Mouse (Mus musculus) bone marrow macrophage, adult 2 months (primary cell): Measurements from ENCODE around the gene Atp4b. TPM values are rescaled to one million over a fixed set of nuclear protein-coding genes. Genes with fewer than 3 reads are reported as not detected.

Experiments
- H3K27ac ChIP-seq: 2 replicates; pipeline ENCODE4 v1.5.1; 2012; ENCODE audit warnings: low read depth, low read length; ENCODE audit not compliant: insufficient read depth
- H3K4me1 ChIP-seq: 2 replicates; pipeline ENCODE4 v1.6.1; 2012; ENCODE audit warnings: low read length; ENCODE audit not compliant: control insufficient read depth, insufficient read depth
- H3K4me3 ChIP-seq: 2 replicates; pipeline ENCODE4 v1.5.1; 2012; ENCODE audit warnings: mild to moderate bottlenecking, low read length, moderate library complexity; ENCODE audit not compliant: insufficient read depth
- CTCF ChIP-seq: IDR thresholded peaks from 2 replicates; pipeline ENCODE4 v1.5.1; 2012; ENCODE audit warnings: low read depth, mild to moderate bottlenecking, low read length, moderate library complexity
- POLR2A ChIP-seq: IDR thresholded peaks from 2 replicates; pipeline ENCODE4 v1.6.1; 2012; ENCODE audit warnings: mild to moderate bottlenecking, low read depth, low read length, borderline replicate concordance
- polyA plus RNA-seq: library from polyadenylated mRNA; stranded (reverse); fragments of >200 nt; gene quantifications from 2 replicates; pipeline ENCODE4 v1.2.4, GENCODE M21; 2012; ENCODE audit not compliant: missing spikeins, insufficient read depth, insufficient read length

Atp4b gene
- polyA plus RNA-seq, 1 experiment, result not detected

GRCm38 (mm10) chr8:13386366-13386765, 10.3 kb downstream of the Atp4b start:
- no peak for TF ChIP-seq CTCF
- TF ChIP-seq POLR2A, result no peak
- Histone ChIP-seq H3K4me1 (no peaks in the 10 kb centered on the region), H3K4me3 (no peak overlapping the region), H3K27ac (no peak overlapping the region)

- Histone ChIP-seq H3K27ac (no peak overlapping the region), H3K4me1 (no peaks in the 10 kb centered on the region), H3K4me3 (no peak overlapping the region)
- TF ChIP-seq POLR2A, result no peak
- TF ChIP-seq CTCF, result no peak
These were observed 13.6 kb downstream of the Atp4b start for GRCm38 (mm10) chr8:13382999-13383398.

DNA sequence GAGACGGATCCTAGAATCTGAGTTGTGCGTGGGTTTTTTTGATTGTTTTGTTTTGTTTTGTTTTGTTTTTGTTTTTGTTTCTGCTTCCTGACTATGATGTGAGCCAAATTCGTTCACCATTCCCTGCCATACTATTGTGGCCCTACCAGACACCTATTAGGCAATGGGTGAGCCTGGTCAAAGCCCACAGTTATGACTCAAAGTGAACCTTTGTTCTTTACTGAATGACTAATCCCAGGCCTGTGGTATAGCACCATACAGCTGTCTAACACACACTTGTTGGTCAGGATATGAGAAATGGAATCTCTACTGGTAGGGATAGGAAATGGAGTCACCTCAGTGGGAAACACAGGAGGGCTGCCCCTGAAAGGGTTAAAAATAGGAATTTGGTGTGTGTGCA, 14.1 kb downstream of the Atp4b start:
- Histone ChIP-seq H3K4me1 (no peaks in the 10 kb centered on the region), H3K4me3 (no peak overlapping the region), H3K27ac (no peak overlapping the region)
- TF ChIP-seq POLR2A (no peak), CTCF (no peak)

DNA sequence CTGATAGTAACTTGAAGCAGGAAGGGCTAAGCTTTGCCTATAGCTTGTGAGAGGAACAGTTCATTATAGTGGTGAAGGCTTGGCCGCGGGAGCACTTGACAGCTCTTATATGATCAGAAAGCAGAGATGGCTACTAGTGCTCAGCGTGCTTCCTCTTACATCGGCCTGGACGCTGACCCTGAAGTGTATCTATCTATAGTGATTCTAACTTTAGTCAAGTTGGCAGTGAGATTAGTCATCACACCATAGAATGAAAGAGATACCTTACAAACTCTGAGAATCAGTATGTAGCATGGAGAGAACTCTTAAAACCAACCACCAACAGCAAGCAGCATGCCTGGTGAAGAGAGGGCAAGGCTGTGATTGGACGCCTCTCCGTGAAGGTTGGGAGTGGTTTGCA, 15.0 kb downstream of the Atp4b start:
- TF ChIP-seq CTCF, result no peak
- TF ChIP-seq POLR2A, result no peak
- H3K4me3 ChIP-seq, result no peak overlapping the region
- no peaks in the 10 kb centered on the region for H3K4me1 ChIP-seq
- no peak overlapping the region for H3K27ac ChIP-seq

DNA sequence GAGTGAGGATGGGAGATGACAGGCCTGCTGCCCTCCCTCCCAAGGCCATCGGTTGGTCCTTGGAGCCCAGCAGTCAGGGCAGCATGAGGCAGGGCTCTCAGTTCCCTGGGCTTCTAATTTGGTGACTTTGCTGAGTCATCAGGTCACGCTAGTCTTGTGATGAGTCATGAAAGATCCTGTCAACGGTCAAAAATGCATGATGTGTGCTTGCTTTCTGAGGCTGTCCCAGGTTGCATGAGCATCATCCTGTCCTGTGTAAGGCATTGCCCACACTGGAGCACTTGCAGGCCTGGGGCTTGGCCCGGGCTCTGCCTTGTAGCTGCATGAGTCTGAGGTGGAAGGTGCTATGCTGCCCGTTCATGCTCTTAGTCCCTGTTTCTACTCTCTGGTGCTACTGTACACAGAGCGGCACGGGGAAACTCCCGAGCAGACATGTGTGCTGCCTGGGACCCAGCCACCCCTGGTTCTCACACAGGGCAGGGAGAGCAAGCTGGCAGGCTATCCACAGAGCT, 23.4 kb downstream of the Atp4b start:
- TF ChIP-seq POLR2A (no peak), CTCF (no peak)
- no peak overlapping the region; the same call in 1 of the 2 replicates for H3K27ac ChIP-seq
- H3K4me1 ChIP-seq, result peaks cover 16% of the 10 kb centered on the region
- H3K4me3 ChIP-seq, result no peak overlapping the region

DNA sequence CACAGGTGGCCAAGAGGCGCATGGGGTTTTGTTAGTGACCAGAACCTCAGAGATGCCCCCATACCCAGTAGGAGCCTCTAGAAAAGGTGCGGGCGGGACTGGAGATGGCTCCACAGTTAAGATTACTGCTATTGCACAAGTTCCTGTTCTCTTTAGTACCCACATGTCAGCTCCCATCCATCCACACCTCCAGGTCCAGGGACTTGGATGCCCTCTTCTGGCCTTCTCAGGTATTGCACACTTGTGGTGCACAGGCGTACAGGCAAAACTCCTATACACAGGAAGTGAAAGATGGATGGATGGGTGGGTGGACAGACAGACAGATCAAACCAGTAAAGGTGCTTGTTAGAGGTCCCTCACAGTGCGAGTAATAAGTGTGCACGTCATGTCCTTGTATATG, 34.8 kb downstream of the Atp4b start:
- no peak for TF ChIP-seq POLR2A
- TF ChIP-seq CTCF, result no peak
- Histone ChIP-seq H3K4me3 (no peak overlapping the region), H3K27ac (no peak overlapping the region), H3K4me1 (peaks cover 8% of the 10 kb centered on the region)

- H3K4me3 ChIP-seq, result no peak overlapping the region
- no peak overlapping the region for H3K27ac ChIP-seq
- no peak for TF ChIP-seq POLR2A
- no peak for TF ChIP-seq CTCF
- H3K4me1 ChIP-seq, result peaks cover 8% of the 10 kb centered on the region
These were observed 36.4 kb downstream of the Atp4b start for GRCm38 (mm10) chr8:13360213-13360612.

DNA sequence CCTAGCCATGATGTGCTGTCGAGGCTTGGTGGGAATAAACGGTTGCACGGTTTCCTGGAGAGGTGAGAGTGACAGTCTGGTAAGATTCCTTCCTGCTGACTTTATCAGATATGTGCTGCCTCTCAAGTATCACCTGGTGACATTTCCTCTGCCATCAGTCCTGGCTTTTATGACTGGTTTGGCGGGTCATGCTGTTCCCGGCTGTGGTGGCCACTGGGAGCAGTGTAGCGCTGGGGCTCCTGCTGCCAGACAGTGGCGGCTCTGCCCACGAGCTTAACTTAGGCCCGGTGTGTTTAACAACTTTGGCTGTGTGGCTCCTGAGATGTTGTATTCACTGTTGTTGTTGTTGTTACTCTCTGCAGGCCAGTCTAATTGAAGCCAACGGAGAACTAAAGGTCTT, 39.9 kb downstream of the Atp4b start:
- TF ChIP-seq POLR2A (no peak), CTCF (no peak)
- H3K27ac ChIP-seq, result no peak overlapping the region
- peaks cover 12% of the 10 kb centered on the region for H3K4me1 ChIP-seq
- no peak overlapping the region for H3K4me3 ChIP-seq

- TF ChIP-seq POLR2A, result no peak
- TF ChIP-seq CTCF, result no peak
- Histone ChIP-seq H3K27ac (no peak overlapping the region), H3K4me3 (no peak overlapping the region), H3K4me1 (peaks cover 12% of the 10 kb centered on the region)
These were observed 40.4 kb downstream of the Atp4b start for GRCm38 (mm10) chr8:13356221-13356620.

DNA sequence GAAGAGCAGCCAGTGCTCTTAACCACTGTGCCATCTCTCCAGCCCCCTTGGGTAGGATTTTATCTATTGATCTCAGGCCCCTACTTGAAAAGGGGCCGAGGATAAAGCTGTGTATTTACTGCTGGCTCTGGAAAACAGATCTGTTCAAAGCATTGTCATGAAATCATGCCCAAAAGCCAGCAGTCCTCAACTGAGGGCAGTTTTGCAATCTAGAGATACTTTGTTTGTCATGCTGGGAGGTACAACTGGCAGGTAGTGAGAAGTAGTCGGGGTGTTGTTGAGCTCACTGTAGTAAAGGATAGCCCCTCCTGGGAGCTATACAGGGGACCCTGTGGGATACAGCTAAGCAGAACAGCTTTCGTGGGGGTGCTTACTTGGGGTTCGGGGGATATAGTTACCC, 42.7 kb downstream of the Atp4b start:
- no peak overlapping the region for H3K4me3 ChIP-seq
- no peak overlapping the region for H3K27ac ChIP-seq
- no peak for TF ChIP-seq POLR2A
- no peak for TF ChIP-seq CTCF
- peaks cover 3% of the 10 kb centered on the region; the same call in 1 of the 2 replicates for H3K4me1 ChIP-seq

- Histone ChIP-seq H3K4me1 (peaks cover 3% of the 10 kb centered on the region; the same call in 1 of the 2 replicates), H3K4me3 (no peak overlapping the region), H3K27ac (no peak overlapping the region)
- TF ChIP-seq POLR2A (no peak), CTCF (no peak)
These were observed 43.3 kb downstream of the Atp4b start for GRCm38 (mm10) chr8:13353155-13353833.
